Mouse (Mus musculus) ES-E14 (cell line): Measurements from ENCODE around the gene Ccdc154. TPM values are rescaled to one million over a fixed set of nuclear protein-coding genes. Genes with fewer than 3 reads are reported as not detected.

ENCODE experiments used
- DNase-seq: peaks from one replicate; pipeline ENCODE4 v3.0.0-alpha.2; 2013; ENCODE audit warnings: low read depth, low spot score
- H3K27ac ChIP-seq: 2 replicates; pipeline ENCODE4 v1.5.1; 2012; ENCODE audit warnings: low read depth, mild to moderate bottlenecking, low read length, moderate library complexity, mixed read lengths; ENCODE audit not compliant: poor library complexity, insufficient read depth, severe bottlenecking
- H3K36me3 ChIP-seq: 2 replicates; pipeline ENCODE4 v1.6.1; 2012; ENCODE audit warnings: mild to moderate bottlenecking, low read length, moderate library complexity, mixed read lengths; ENCODE audit not compliant: control insufficient read depth, poor library complexity, insufficient read depth, severe bottlenecking
- H3K4me1 ChIP-seq, 2 experiments: fragments of 150-350 bp in 1 of 2; sonication (generic) in 1 of 2; 2 replicates each; pipeline ENCODE4 v1.6.1; 2012; ENCODE audit warnings: low read length in 2 of 2, mild to moderate bottlenecking in 1 of 2, mixed read lengths in 1 of 2; ENCODE audit not compliant: control insufficient read depth in 2 of 2, insufficient read depth in 2 of 2, poor library complexity in 1 of 2
- H3K4me3 ChIP-seq, 2 experiments: fragments of 150-350 bp in 1 of 2; sonication (generic) in 1 of 2; 2 replicates each; pipeline ENCODE4 v1.5.1; 2012; ENCODE audit warnings: low read length in 2 of 2, low read depth in 1 of 2, mild to moderate bottlenecking in 1 of 2, mixed read lengths in 1 of 2; ENCODE audit not compliant: insufficient read depth in 1 of 2, poor library complexity in 1 of 2, severe bottlenecking in 1 of 2
- H3K9ac ChIP-seq: 2 replicates; pipeline ENCODE4 v1.6.1; 2012; ENCODE audit warnings: low read depth, mild to moderate bottlenecking, low read length, mixed read lengths; ENCODE audit not compliant: poor library complexity, insufficient read depth, severe bottlenecking
- H3K9me3 ChIP-seq: fragments of 150-350 bp; sonication (generic); 2 replicates; pipeline ENCODE4 v1.6.1; 2012; ENCODE audit warnings: low read depth, mild to moderate bottlenecking, low read length; ENCODE audit not compliant: control insufficient read depth, insufficient read depth
- CHD2 ChIP-seq: IDR thresholded peaks from 2 replicates; pipeline ENCODE4 v1.6.1; 2014; ENCODE audit warnings: mild to moderate bottlenecking, low read depth, low read length, inconsistent platforms
- HCFC1 ChIP-seq: IDR thresholded peaks from 2 replicates; pipeline ENCODE4 v1.6.1; 2012; ENCODE audit warnings: low read length, inconsistent platforms, borderline replicate concordance; ENCODE audit not compliant: insufficient read depth
- MAFK ChIP-seq: IDR thresholded peaks from 2 replicates; pipeline ENCODE4 v1.6.1; 2014; ENCODE audit warnings: mild to moderate bottlenecking, low read depth, low read length, inconsistent platforms; ENCODE audit not compliant: insufficient read depth
- ZC3H11A ChIP-seq: IDR thresholded peaks from 2 replicates; pipeline ENCODE4 v1.6.1; 2012; ENCODE audit warnings: low read depth, mild to moderate bottlenecking, inconsistent platforms, low read length, borderline replicate concordance
- ZNF384 ChIP-seq: IDR thresholded peaks from 2 replicates; pipeline ENCODE4 v1.6.1; 2012; ENCODE audit warnings: low read depth, low read length, inconsistent platforms
- in situ Hi-C, 2 experiments: fragments of 600-800 bp; cut with MboI; formaldehyde crosslinking; loops; one replicate each; pipeline ENCODE4 v1.15.1; 2025; ENCODE audit warnings: low sequenced_read_pairs in 2 of 2, inconsistent platforms in 1 of 2; ENCODE audit not compliant: unreplicated experiment in 2 of 2
- total RNA-seq: library from RNA; depleted of rRNA; stranded (reverse); fragments of 300-350 nt; gene quantifications from 2 replicates; pipeline ENCODE4 v1.2.3, GENCODE M21; 2012

Gene Ccdc154
- total RNA-seq, 1 experiment, result 0.18 TPM

GRCm38 (mm10) chr17:25202401-25202800 lies 40.1 kb downstream of the Ccdc154 start:
- Histone ChIP-seq H3K27ac (no peak overlapping the region), H3K36me3 (peaks cover 29% of the 10 kb centered on the region; the same call in 1 of the 2 replicates), H3K4me1 (no peaks in the 10 kb centered on the region), H3K9ac (no peak overlapping the region), H3K9me3 (no peaks in the 10 kb centered on the region), H3K4me3 (no peak overlapping the region)
- DNase-seq, result no peak
- TF ChIP-seq HCFC1 (no peak), CHD2 (no peak), ZNF384 (no peak), MAFK (no peak), ZC3H11A (no peak)
- in situ Hi-C loops, result no loop called here

- no peak for DNase-seq
- H3K9ac ChIP-seq, result no peak overlapping the region
- H3K4me1 ChIP-seq, result no peaks in the 10 kb centered on the region
- TF ChIP-seq MAFK, result no peak
- no peak for TF ChIP-seq ZC3H11A
- no peak for TF ChIP-seq CHD2
- H3K4me3 ChIP-seq, result no peak overlapping the region
- H3K9me3 ChIP-seq, result no peaks in the 10 kb centered on the region
- in situ Hi-C loops, result no loop called here
- peaks cover 35% of the 10 kb centered on the region; the same call in 1 of the 2 replicates for H3K36me3 ChIP-seq
- no peak overlapping the region for H3K27ac ChIP-seq
Measured at GRCm38 (mm10) chr17:25210006-25210405, 47.7 kb downstream of the Ccdc154 start.

GRCm38 (mm10) chr17:25210680-25211466 lies 48.6 kb downstream of the Ccdc154 start:
- Histone ChIP-seq H3K36me3 (peaks cover 27% of the 10 kb centered on the region; the same call in 1 of the 2 replicates), H3K4me3 (no peak overlapping the region), H3K4me1 (no peaks in the 10 kb centered on the region), H3K9ac (no peak overlapping the region), H3K27ac (no peak overlapping the region), H3K9me3 (no peaks in the 10 kb centered on the region)
- DNase-seq, result no peak
- in situ Hi-C loops, result no loop called here
- TF ChIP-seq MAFK (no peak), CHD2 (no peak), ZC3H11A (no peak), ZNF384 (no peak), HCFC1 (no peak)

- in situ Hi-C loops, result no loop called here
Measured at GRCm38 (mm10) chr17:25211705-25212104, 49.4 kb downstream of the Ccdc154 start.

More at GRCm38 (mm10) chr17:25211705-25212104, 49.4 kb downstream of the Ccdc154 start:
- TF ChIP-seq ZNF384 (no peak), HCFC1 (no peak), ZC3H11A (no peak), CHD2 (no peak), MAFK (no peak)
- Histone ChIP-seq H3K4me1 (no peaks in the 10 kb centered on the region), H3K9me3 (no peaks in the 10 kb centered on the region), H3K36me3 (peaks cover 26% of the 10 kb centered on the region; the same call in 1 of the 2 replicates), H3K4me3 (no peak overlapping the region), H3K9ac (no peak overlapping the region), H3K27ac (no peak overlapping the region)
- no peak for DNase-seq
